ENCODE assay signal across 14 mouse cellular contexts in genomic region chr4:106994252-106994651, GRCm38 (mm10).
DNase-seq lines count a peak whose midpoint lies in the region; ATAC-seq lines count a peak whose summit lies in the region.
"Had no signal": no experiment of that assay in that cellular context is flagged by ENCODE, and none has a peak within 500 bp of the region (broad histone marks: within the 10 kb centered on the region; RNA-seq: fewer than 3 reads in every experiment).

No protein-coding gene starts in this region.

- no peaks in the 10 kb centered on the region for H3K36me3 ChIP-seq in forebrain, embryonic 13.5 days (ENCODE audit: poor library complexity, severe bottlenecking)
- H3K36me3 ChIP-seq in forebrain, embryonic 10.5 days (replicated peaks): peaks cover 24% of the 10 kb centered on the region
- H3K36me3 ChIP-seq in limb, embryonic 13.5 days: peaks cover 19% of the 10 kb centered on the region
- H3K36me3 ChIP-seq in limb, embryonic 10.5 days: peaks cover 82% of the 10 kb centered on the region
- H3K36me3 ChIP-seq: midbrain, embryonic 12.5 days had no signal

- 86% methylated on average over 5 of the region's 5 CpGs for WGBS in forebrain, embryonic 13.5 days
- WGBS in forebrain, embryonic 10.5 days: 89% methylated on average over 5 of the region's 5 CpGs
- 88% methylated on average over 5 of the region's 5 CpGs for WGBS in limb, embryonic 13.5 days
- 89% methylated on average over 5 of the region's 5 CpGs for WGBS in limb, embryonic 10.5 days

- H3K4me1 ChIP-seq in forebrain, embryonic 13.5 days: peaks cover 88% of the 10 kb centered on the region
- H3K4me1 ChIP-seq in forebrain, embryonic 10.5 days: peaks cover 88% of the 10 kb centered on the region
- peaks cover 68% of the 10 kb centered on the region for H3K4me1 ChIP-seq in limb, embryonic 13.5 days
- peaks cover 57% of the 10 kb centered on the region for H3K4me1 ChIP-seq in limb, embryonic 10.5 days

- H3K9me3 ChIP-seq in forebrain, embryonic 13.5 days (replicated peaks): no peaks in the 10 kb centered on the region
- H3K9me3 ChIP-seq in forebrain, embryonic 10.5 days: no peaks in the 10 kb centered on the region
- H3K9me3 ChIP-seq in limb, embryonic 13.5 days: no peaks in the 10 kb centered on the region
- H3K9me3 ChIP-seq in limb, embryonic 10.5 days (replicated peaks): no peaks in the 10 kb centered on the region
- H3K9me3 ChIP-seq: forebrain, embryonic 12.5 days; midbrain, embryonic 12.5 days had no signal

- DNase-seq in forebrain, embryonic 10.5 days (ENCODE audit: extremely low spot score, low spot score): no peak
- no peak for DNase-seq in limb, embryonic 10.5 days (ENCODE audit: low spot score)
- peak; percentile 88 for DNase-seq in brain, adult 2 months (ENCODE audit: low read depth, low spot score)
- peak; percentile 64 to 79 for DNase-seq in cerebellum, postnatal 14 days
- DNase-seq in right cerebral cortex, postnatal 14 days: no peak
- no peak for DNase-seq in kidney, adult 8-10 months
- DNase-seq: lung, postnatal 4 days; right cerebral cortex, postnatal 25 days; thymus, adult 18-20 months had no signal

- no peak overlapping the region for H3K4me3 ChIP-seq in forebrain, embryonic 13.5 days
- no peak overlapping the region for H3K4me3 ChIP-seq in forebrain, embryonic 10.5 days
- H3K4me3 ChIP-seq in limb, embryonic 13.5 days: no peak overlapping the region
- H3K4me3 ChIP-seq in limb, embryonic 10.5 days: no peak overlapping the region
- H3K4me3 ChIP-seq: forebrain, embryonic 12.5 days; midbrain, embryonic 12.5 days had no signal

- 0 out of 2 replicates have a peak overlapping the region, but pooled peaks have one; percentile 36 for H3K27ac ChIP-seq in forebrain, embryonic 13.5 days
- H3K27ac ChIP-seq in forebrain, embryonic 10.5 days: no peak overlapping the region
- H3K27ac ChIP-seq in limb, embryonic 13.5 days: peak overlapping the region; percentile 22; the same call in 1 of the 2 replicates
- no peak overlapping the region for H3K27ac ChIP-seq in limb, embryonic 10.5 days
- H3K27ac ChIP-seq: forebrain, embryonic 12.5 days had no signal

- H3K4me2 ChIP-seq in forebrain, embryonic 13.5 days: no peak overlapping the region
- no peak overlapping the region for H3K4me2 ChIP-seq in limb, embryonic 13.5 days (replicated peaks)
- H3K4me2 ChIP-seq: forebrain, embryonic 12.5 days; midbrain, embryonic 12.5 days had no signal

- H3K9ac ChIP-seq in forebrain, embryonic 13.5 days: no peak overlapping the region
- H3K9ac ChIP-seq in limb, embryonic 13.5 days: peak overlapping the region; percentile 39; the same call in 1 of the 2 replicates

- H3K27me3 ChIP-seq in forebrain, embryonic 13.5 days: no peaks in the 10 kb centered on the region
- no peaks in the 10 kb centered on the region for H3K27me3 ChIP-seq in forebrain, embryonic 10.5 days (ENCODE audit: poor library complexity, severe bottlenecking)
- H3K27me3 ChIP-seq in limb, embryonic 13.5 days: no peaks in the 10 kb centered on the region
- H3K27me3 ChIP-seq in limb, embryonic 10.5 days (ENCODE audit: low read depth, poor library complexity, severe bottlenecking): no peaks in the 10 kb centered on the region
- H3K27me3 ChIP-seq: forebrain, embryonic 12.5 days had no signal

- ATAC-seq in forebrain, embryonic 13.5 days: no peak
- no peak for ATAC-seq in limb, embryonic 13.5 days (ENCODE audit: low FRiP score, low read depth)
- ATAC-seq: inflammation-experienced regulatory T-cells, adult 6 months had no signal

Comparison
In these comparisons a context has a peak if more than half of its experiments do, and no peak if none do; other contexts are left out.
1. H3K27ac ChIP-seq: peak in forebrain, embryonic 13.5 days (single experiment) and limb, embryonic 13.5 days (single experiment); none in forebrain, embryonic 10.5 days (single experiment) and limb, embryonic 10.5 days (single experiment).
2. DNase-seq: peak in brain, adult 2 months (single experiment) and cerebellum, postnatal 14 days (2 of 2); none in forebrain, embryonic 10.5 days (single experiment), limb, embryonic 10.5 days (single experiment), right cerebral cortex, postnatal 14 days (single experiment) and kidney, adult 8-10 months (0 of 2).